Mouse (Mus musculus) hindbrain, embryonic 10.5 days (tissue): Measurements from ENCODE around the gene Arhgdig. TPM values are rescaled to one million over a fixed set of nuclear protein-coding genes. Genes with fewer than 3 reads are reported as not detected.

Experiments
- DNase-seq: peaks from one replicate; pipeline ENCODE4 v3.0.0-alpha.2; 2017; ENCODE audit warnings: low spot score
- H3K27ac ChIP-seq: fragments of 300-500 bp; sonication (generic); 2 replicates; pipeline ENCODE4 v1.5.1; 2016; ENCODE audit warnings: mild to moderate bottlenecking, moderate library complexity
- H3K27me3 ChIP-seq: fragments of 300-500 bp; sonication (generic); 2 replicates; pipeline ENCODE4 v1.6.1; 2016; ENCODE audit warnings: mild to moderate bottlenecking; ENCODE audit not compliant: poor library complexity, insufficient read depth, severe bottlenecking
- H3K36me3 ChIP-seq: fragments of 300-500 bp; sonication (generic); 2 replicates; pipeline ENCODE4 v1.6.1; 2016; ENCODE audit warnings: mild to moderate bottlenecking, moderate library complexity
- H3K4me1 ChIP-seq: fragments of 300-500 bp; sonication (generic); replicated peaks from 2 replicates; pipeline ENCODE4 v1.6.1; 2016; ENCODE audit warnings: mild to moderate bottlenecking
- H3K4me3 ChIP-seq: fragments of 300-500 bp; sonication (generic); 2 replicates; pipeline ENCODE4 v1.5.1; 2016; ENCODE audit warnings: mild to moderate bottlenecking, moderate library complexity
- H3K9me3 ChIP-seq: fragments of 300-500 bp; sonication (generic); 2 replicates; pipeline ENCODE4 v1.6.1; 2016; ENCODE audit warnings: mild to moderate bottlenecking, moderate library complexity
- WGBS: fragments of 180-500 bp; shearing (Covaris S2); methylation state at CpG from one replicate; pipeline ENCODE4 v1.1.7; 2016; 5-methylcytosine and 5-hydroxymethylcytosine counted together
- polyA plus RNA-seq: library from polyadenylated mRNA; unstranded; fragments of >200 nt; fragmentation: Nextera tagmentation; extraction: Ambion mirVana; gene quantifications from 2 replicates; pipeline ENCODE4 v1.2.1, GENCODE M21; 2016

Arhgdig gene
- 6.4 and 8.3 TPM in 2 replicates for polyA plus RNA-seq

GRCm38 (mm10) chr17:26207686-26208085 lies at the start of gene Arhgdig:
TSS of gene Arhgdig (minus strand) at chr17:26207786.
- no peak within 1 kb of the TSS for H3K4me3 ChIP-seq
- no peaks in the 10 kb centered on the region for H3K9me3 ChIP-seq
- peaks cover 24% of the 10 kb centered on the region for H3K4me1 ChIP-seq
- no peak for DNase-seq
- 89% methylated on average over 12 of the region's 12 CpGs for WGBS
- H3K27ac ChIP-seq = no peak within 1 kb of the TSS
- no peaks in the 10 kb centered on the region; the same call in 1 of the 2 replicates for H3K36me3 ChIP-seq
- H3K27me3 ChIP-seq = peaks cover 39% of the 10 kb centered on the region

DNA sequence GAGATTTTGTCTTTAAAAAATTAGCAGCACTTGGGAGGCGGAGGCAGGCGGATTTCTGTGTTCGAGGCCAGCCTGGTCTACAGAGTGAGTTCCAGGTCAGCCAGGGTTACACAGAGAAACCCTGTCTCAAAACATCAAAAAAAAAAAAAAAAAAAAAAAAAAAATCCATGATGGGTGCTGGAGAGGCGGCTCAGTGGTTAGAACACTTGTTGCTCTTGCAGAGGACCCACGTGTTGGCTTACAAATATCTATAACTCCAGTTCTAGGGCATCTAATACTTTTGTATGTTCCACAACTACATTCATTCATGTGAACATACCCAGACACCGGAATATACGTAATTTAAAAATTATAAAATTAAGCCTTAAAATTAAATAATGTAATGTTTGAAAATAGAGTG lies 47.7 kb upstream of the Arhgdig start:
- H3K36me3 ChIP-seq = peaks cover 58% of the 10 kb centered on the region
- no peak overlapping the region for H3K4me3 ChIP-seq
- peaks cover 16% of the 10 kb centered on the region for H3K4me1 ChIP-seq
- no peak overlapping the region for H3K27ac ChIP-seq
- H3K27me3 ChIP-seq = no peaks in the 10 kb centered on the region
- whole genome bisulfite sequencing = 95% methylated on average over 7 of the region's 7 CpGs
- H3K9me3 ChIP-seq = no peaks in the 10 kb centered on the region
- no peak for DNase-seq

DNA sequence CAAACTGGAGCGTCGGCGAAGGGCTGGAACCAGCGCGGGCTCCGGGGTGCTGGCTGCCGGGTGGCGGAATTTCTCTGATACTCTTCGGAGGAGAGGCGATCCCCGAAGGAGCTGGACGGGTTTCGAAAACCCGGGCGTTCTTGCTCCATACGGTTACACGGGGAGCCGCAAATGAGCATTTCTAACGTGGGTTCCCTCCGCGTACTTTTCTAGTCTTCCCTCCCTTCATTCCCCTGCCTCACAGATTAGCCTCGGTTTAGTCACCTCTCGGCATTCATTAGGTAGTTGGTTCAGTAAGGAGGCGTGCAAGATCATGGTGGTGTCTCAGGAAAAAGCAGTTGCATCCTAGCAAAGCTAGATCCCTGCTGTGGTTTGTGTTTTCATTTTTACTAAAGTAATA lies 45.8 kb upstream of the Arhgdig start:
- H3K27me3 ChIP-seq = no peaks in the 10 kb centered on the region
- 0% methylated on average over 24 of the region's 24 CpGs for WGBS
- no peak for DNase-seq
- peaks cover 16% of the 10 kb centered on the region for H3K4me1 ChIP-seq
- peak overlapping the region; percentile 99 for H3K4me3 ChIP-seq
- H3K27ac ChIP-seq = peak overlapping the region; percentile 97
- H3K9me3 ChIP-seq = no peaks in the 10 kb centered on the region
- peaks cover 38% of the 10 kb centered on the region for H3K36me3 ChIP-seq

GRCm38 (mm10) chr17:26252539-26253251 lies 45.1 kb upstream of the Arhgdig start, which contains the start of gene Luc7l:
TSS of gene Luc7l (plus strand) at chr17:26252896.
- H3K36me3 ChIP-seq = peaks cover 31% of the 10 kb centered on the region
- H3K4me3 ChIP-seq = peak within 1 kb of the TSS; percentile 99
- peak; percentile 95 for DNase-seq
- H3K9me3 ChIP-seq = no peaks in the 10 kb centered on the region
- under 1% methylated on average over 43 of the region's 43 CpGs for WGBS
- H3K4me1 ChIP-seq = peaks cover 16% of the 10 kb centered on the region
- H3K27me3 ChIP-seq = no peaks in the 10 kb centered on the region
- peak within 1 kb of the TSS; percentile 97 for H3K27ac ChIP-seq

DNA sequence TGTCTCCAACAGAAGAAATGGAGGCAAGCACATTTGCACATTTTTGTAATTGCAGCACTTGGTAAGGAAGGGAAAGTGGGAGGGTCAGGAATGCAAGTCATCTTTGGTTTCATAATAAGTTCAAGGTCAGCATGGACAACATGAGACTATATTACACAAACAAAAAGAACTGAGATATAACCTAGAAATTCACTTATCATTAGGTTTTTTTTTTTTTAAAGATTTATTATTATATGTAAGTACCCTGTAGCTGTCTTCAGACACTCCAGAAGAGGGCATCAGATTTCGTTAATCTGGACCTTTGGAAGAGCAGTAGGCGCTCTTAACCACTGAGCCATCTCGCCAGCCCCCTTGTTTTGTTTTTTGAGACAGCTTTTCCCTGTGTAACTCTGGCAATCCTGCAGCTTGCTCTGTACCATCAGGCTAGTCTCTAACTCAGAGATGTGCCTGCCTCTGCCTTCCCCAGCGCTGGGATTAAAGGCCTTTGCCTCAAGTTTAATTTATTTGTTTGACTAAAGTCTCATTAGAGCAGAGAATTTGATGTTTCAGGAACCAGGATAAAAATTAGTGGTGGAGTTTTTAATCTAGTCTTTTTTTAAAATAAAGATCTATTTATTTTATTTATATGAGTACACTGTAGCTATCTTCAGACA lies 44.4 kb upstream of the Arhgdig start:
- 50% methylated on average over 4 of the region's 4 CpGs for WGBS
- Histone ChIP-seq H3K9me3 (no peaks in the 10 kb centered on the region), H3K36me3 (peaks cover 24% of the 10 kb centered on the region), H3K4me3 (peak overlapping the region; percentile 99), H3K27ac (peak overlapping the region; percentile 97), H3K4me1 (peaks cover 16% of the 10 kb centered on the region), H3K27me3 (no peaks in the 10 kb centered on the region)
- DNase-seq = no peak

- H3K9me3 ChIP-seq = no peaks in the 10 kb centered on the region
- WGBS = 9% methylated on average over 33 of the region's 33 CpGs
- no peaks in the 10 kb centered on the region for H3K36me3 ChIP-seq
- H3K4me1 ChIP-seq = peaks cover 27% of the 10 kb centered on the region
- no peaks in the 10 kb centered on the region for H3K27me3 ChIP-seq
- H3K4me3 ChIP-seq = peak within 1 kb of the TSS; percentile 80
- DNase-seq = peak; percentile 98
- peak within 1 kb of the TSS; percentile 89 for H3K27ac ChIP-seq
These were observed 36.7 kb upstream of the Arhgdig start, which contains the start of gene Fam234a for GRCm38 (mm10) chr17:26244101-26244841. TSS of gene Fam234a (minus strand) at chr17:26244242.

DNA sequence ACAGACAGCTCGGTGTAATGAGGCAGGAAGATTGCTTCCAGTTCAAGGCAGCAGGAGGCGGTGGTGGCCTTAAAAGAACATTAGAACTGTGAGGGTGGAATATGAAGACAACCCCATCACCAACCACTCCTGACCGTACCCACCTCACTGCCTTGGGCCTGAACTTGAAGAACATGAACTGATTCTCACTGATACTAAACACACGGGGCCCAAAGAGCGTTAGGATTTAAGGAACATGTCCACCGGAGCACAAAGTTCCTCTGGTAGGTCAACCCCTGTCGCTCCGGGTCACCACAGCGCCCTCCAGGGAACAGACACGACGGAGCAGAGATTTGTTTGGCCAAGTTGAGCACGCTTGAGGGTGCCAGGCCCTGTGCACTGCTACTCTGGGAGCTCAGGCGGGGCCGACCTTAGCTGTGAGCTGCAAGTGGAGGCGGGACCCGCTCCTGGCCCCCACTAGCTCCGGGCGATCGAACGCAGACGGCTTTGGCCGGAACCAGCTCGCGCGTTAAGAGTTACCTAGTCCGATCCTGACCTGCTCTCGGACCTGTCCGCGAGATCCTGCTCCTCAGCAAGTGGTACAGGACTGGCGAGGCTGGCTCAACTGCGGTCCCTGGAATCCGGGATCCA lies 36.0 kb upstream of the Arhgdig start:
- Histone ChIP-seq H3K27ac (peak overlapping the region; percentile 89), H3K27me3 (no peaks in the 10 kb centered on the region), H3K36me3 (no peaks in the 10 kb centered on the region), H3K4me3 (peak overlapping the region; percentile 80), H3K9me3 (no peaks in the 10 kb centered on the region), H3K4me1 (peaks cover 27% of the 10 kb centered on the region)
- DNase-seq = no peak
- WGBS = under 1% methylated on average over 32 of the region's 32 CpGs

- 86% methylated on average over 6 of the region's 6 CpGs for WGBS
- peaks cover 35% of the 10 kb centered on the region for H3K4me1 ChIP-seq
- DNase-seq = no peak
- no peaks in the 10 kb centered on the region for H3K9me3 ChIP-seq
- no peak overlapping the region for H3K4me3 ChIP-seq
- no peaks in the 10 kb centered on the region for H3K36me3 ChIP-seq
- no peaks in the 10 kb centered on the region for H3K27me3 ChIP-seq
- no peak overlapping the region for H3K27ac ChIP-seq
These were observed 33.4 kb upstream of the Arhgdig start for GRCm38 (mm10) chr17:26240990-26241389.

- H3K27ac ChIP-seq = no peak overlapping the region
- 84% methylated on average over 6 of the region's 6 CpGs for WGBS
- no peak overlapping the region for H3K4me3 ChIP-seq
- H3K9me3 ChIP-seq = no peaks in the 10 kb centered on the region
- H3K36me3 ChIP-seq = no peaks in the 10 kb centered on the region
- H3K27me3 ChIP-seq = no peaks in the 10 kb centered on the region
- DNase-seq = no peak
- peaks cover 42% of the 10 kb centered on the region for H3K4me1 ChIP-seq
These were observed 32.7 kb upstream of the Arhgdig start for GRCm38 (mm10) chr17:26240120-26240790.

GRCm38 (mm10) chr17:26239551-26239950 lies 32.0 kb upstream of the Arhgdig start:
- 76% methylated on average over 2 of the region's 2 CpGs for WGBS
- H3K27ac ChIP-seq = no peak overlapping the region
- H3K4me1 ChIP-seq = peaks cover 41% of the 10 kb centered on the region

GRCm38 (mm10) chr17:26237667-26238066 lies 30.1 kb upstream of the Arhgdig start:
- H3K4me1 ChIP-seq = peaks cover 22% of the 10 kb centered on the region
- H3K27me3 ChIP-seq = no peaks in the 10 kb centered on the region
- no peaks in the 10 kb centered on the region for H3K9me3 ChIP-seq
- H3K36me3 ChIP-seq = no peaks in the 10 kb centered on the region
- H3K4me3 ChIP-seq = no peak overlapping the region
- no peak overlapping the region for H3K27ac ChIP-seq
- WGBS = 87% methylated on average over 10 of the region's 10 CpGs
- no peak for DNase-seq

More at GRCm38 (mm10) chr17:26239551-26239950, 32.0 kb upstream of the Arhgdig start:
- no peak overlapping the region for H3K4me3 ChIP-seq
- no peaks in the 10 kb centered on the region for H3K27me3 ChIP-seq
- no peaks in the 10 kb centered on the region for H3K9me3 ChIP-seq
- no peak for DNase-seq
- H3K36me3 ChIP-seq = no peaks in the 10 kb centered on the region
